Comparison of ENCODE assay signal across 22 mouse cellular contexts in the genomic region with DNA sequence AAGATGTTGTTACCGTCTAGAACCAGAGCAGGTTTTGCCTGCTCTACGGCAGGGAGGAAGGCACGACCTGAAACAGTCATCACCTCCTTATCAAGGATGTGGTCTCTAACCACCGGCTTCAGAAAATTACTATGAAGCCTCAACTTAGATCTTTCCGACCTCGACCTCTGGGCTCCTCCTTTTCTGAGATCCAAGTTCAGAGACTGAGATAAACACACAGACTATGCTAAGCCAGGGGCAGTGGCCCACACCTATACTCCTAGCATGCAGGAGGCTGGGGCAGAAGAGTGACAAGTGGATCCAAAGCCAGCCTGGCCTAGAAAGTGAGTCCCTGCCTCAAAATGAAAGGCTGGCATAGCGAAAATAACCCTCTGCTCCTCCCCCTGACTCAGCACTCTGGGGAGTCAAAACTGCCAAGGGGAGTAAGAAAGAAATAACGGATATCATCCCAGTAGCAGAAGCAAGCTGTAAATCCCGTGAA. TPM values are rescaled to one million over a fixed set of nuclear protein-coding genes. Genes with fewer than 3 reads are reported as not detected.
A peak's percentile ranks its signal among the peaks of the same experiment; 100 is the strongest.
DNase-seq lines count a peak whose midpoint lies in the region; ATAC-seq and TF ChIP-seq lines count a peak whose summit lies in the region.
"Had no signal": no experiment of that assay in that cellular context is flagged by ENCODE, and none has a peak within 500 bp of the region (broad histone marks: within the 10 kb centered on the region; RNA-seq: fewer than 3 reads in every experiment).

No protein-coding gene starts in this region.

- WGBS in liver, embryonic 14.5 days (ENCODE audit: insufficient replicate concordance), result 27% methylated on average over 9 of the region's 9 CpGs
- WGBS in hindbrain, postnatal 0 days, result 87% methylated on average over 9 of the region's 9 CpGs
- WGBS in midbrain, embryonic 13.5 days, result 86% methylated on average over 9 of the region's 9 CpGs

- H3K27me3 ChIP-seq in liver, embryonic 14.5 days (ENCODE audit: control insufficient read depth, insufficient read depth, low read length), result no peaks in the 10 kb centered on the region
- no peaks in the 10 kb centered on the region for H3K27me3 ChIP-seq in hindbrain, postnatal 0 days (ENCODE audit: insufficient read depth, low read length)
- H3K27me3 ChIP-seq in midbrain, embryonic 13.5 days, result no peaks in the 10 kb centered on the region
- H3K27me3 ChIP-seq: embryonic facial prominence, embryonic 13.5 days; heart, embryonic 15.5 days; intestine, embryonic 15.5 days; lung, embryonic 15.5 days; midbrain, embryonic 15.5 days; neural tube, embryonic 15.5 days had no signal

- 0 out of 2 replicates have a peak overlapping the region, but pooled peaks have one; percentile 8 for H3K4me2 ChIP-seq in liver, embryonic 14.5 days (ENCODE audit: low read depth)
- no peak overlapping the region for H3K4me2 ChIP-seq in hindbrain, postnatal 0 days (ENCODE audit: low read depth, low read length)
- no peak overlapping the region for H3K4me2 ChIP-seq in midbrain, embryonic 13.5 days (replicated peaks)
- H3K4me2 ChIP-seq: embryonic facial prominence, embryonic 13.5 days; heart, embryonic 15.5 days; intestine, embryonic 15.5 days; lung, embryonic 15.5 days; midbrain, embryonic 15.5 days; neural tube, embryonic 15.5 days had no signal

- DNase-seq in heart, adult 11 months, result peak; percentile 71
- DNase-seq in heart, postnatal 14 days, result no peak
- peak; percentile 53 for DNase-seq in MEL-GATA-1-ER (ENCODE audit: extremely low read depth, low read depth)
- DNase-seq in liver, embryonic 14.5 days (ENCODE audit: low read depth in 3 of 3, low spot score in 3 of 3), result no peak
- peak; percentile 58 to 79 for DNase-seq in thymus, adult 18-20 months
- no peak for DNase-seq in hindbrain, postnatal 0 days (ENCODE audit: low spot score)
- DNase-seq in embryo, embryonic 9.5 days (ENCODE audit: extremely low spot score), result no peak
- DNase-seq: cerebellum, adult 18-20 months; gastrocnemius, postnatal 14 days; right cerebral cortex, postnatal 14 days had no signal

- H3K4me1 ChIP-seq in liver, embryonic 14.5 days (replicated peaks; ENCODE audit: control insufficient read depth in 2 of 2, insufficient read depth in 2 of 2, low read length in 1 of 2), result peaks cover 0 to 3% of the 10 kb centered on the region in 2 experiments; a peak in 1 of 4 replicates
- H3K4me1 ChIP-seq in hindbrain, postnatal 0 days (ENCODE audit: insufficient read depth, low read length), result no peaks in the 10 kb centered on the region
- H3K4me1 ChIP-seq in midbrain, embryonic 13.5 days (replicated peaks), result no peaks in the 10 kb centered on the region
- H3K4me1 ChIP-seq: embryonic facial prominence, embryonic 13.5 days; heart, embryonic 15.5 days; intestine, embryonic 15.5 days; lung, embryonic 15.5 days; midbrain, embryonic 15.5 days; neural tube, embryonic 15.5 days had no signal

- H3K4me3 ChIP-seq in liver, embryonic 14.5 days (ENCODE audit: insufficient read depth in 1 of 2, low read depth in 2 of 2, low read length in 2 of 2), result no peak overlapping the region
- no peak overlapping the region for H3K4me3 ChIP-seq in hindbrain, postnatal 0 days (ENCODE audit: low read length)
- no peak overlapping the region for H3K4me3 ChIP-seq in midbrain, embryonic 13.5 days (replicated peaks)
- H3K4me3 ChIP-seq: embryonic facial prominence, embryonic 13.5 days; heart, embryonic 15.5 days; intestine, embryonic 15.5 days; limb, embryonic 10.5 days; lung, embryonic 15.5 days; midbrain, embryonic 15.5 days; neural tube, embryonic 15.5 days had no signal

- TF ChIP-seq CTCF in liver, embryonic 14.5 days (IDR thresholded peaks at IDR 0.05; ENCODE audit: low read depth), result no peak
- TF ChIP-seq CTCF in hindbrain, postnatal 0 days (IDR thresholded peaks at IDR 0.05; ENCODE audit: low read depth), result no peak

- intact Hi-C loops in heart, postnatal 14 days (cut with DNase I), result no loop called here

- H3K9me3 ChIP-seq in liver, embryonic 14.5 days (ENCODE audit: control insufficient read depth, low read length), result no peaks in the 10 kb centered on the region
- H3K9me3 ChIP-seq in hindbrain, postnatal 0 days (ENCODE audit: low read length), result no peaks in the 10 kb centered on the region
- no peaks in the 10 kb centered on the region for H3K9me3 ChIP-seq in midbrain, embryonic 13.5 days
- H3K9me3 ChIP-seq: embryonic facial prominence, embryonic 13.5 days; heart, embryonic 15.5 days; intestine, embryonic 15.5 days; limb, embryonic 10.5 days; lung, embryonic 15.5 days; midbrain, embryonic 15.5 days; neural tube, embryonic 15.5 days had no signal

- no peak for ATAC-seq in liver, embryonic 14.5 days (ENCODE audit: insufficient read depth)
- ATAC-seq in hindbrain, postnatal 0 days, result no peak
- ATAC-seq in midbrain, embryonic 13.5 days, result no peak
- ATAC-seq: forebrain, embryonic 14.5 days; intestine, embryonic 15.5 days; midbrain, embryonic 15.5 days had no signal

- no peak for TF ChIP-seq EP300 in liver, embryonic 14.5 days (IDR thresholded peaks at IDR 0.05; ENCODE audit: low read depth)

- no peak overlapping the region for H3K9ac ChIP-seq in liver, embryonic 14.5 days (replicated peaks)
- H3K9ac ChIP-seq in hindbrain, postnatal 0 days (replicated peaks; ENCODE audit: low read length), result no peak overlapping the region
- H3K9ac ChIP-seq in midbrain, embryonic 13.5 days (replicated peaks), result no peak overlapping the region
- H3K9ac ChIP-seq: embryonic facial prominence, embryonic 13.5 days; heart, embryonic 15.5 days; intestine, embryonic 15.5 days; lung, embryonic 15.5 days; midbrain, embryonic 15.5 days; neural tube, embryonic 15.5 days had no signal

- H3K36me3 ChIP-seq in liver, embryonic 14.5 days (replicated peaks; ENCODE audit: control insufficient read depth, insufficient read depth, low read depth), result no peaks in the 10 kb centered on the region
- no peaks in the 10 kb centered on the region for H3K36me3 ChIP-seq in hindbrain, postnatal 0 days (ENCODE audit: insufficient read depth, low read length)
- H3K36me3 ChIP-seq in midbrain, embryonic 13.5 days, result no peaks in the 10 kb centered on the region
- H3K36me3 ChIP-seq: embryonic facial prominence, embryonic 13.5 days; heart, embryonic 15.5 days; intestine, embryonic 15.5 days; limb, embryonic 10.5 days; lung, embryonic 15.5 days; midbrain, embryonic 15.5 days; neural tube, embryonic 15.5 days had no signal

- no peak overlapping the region for H3K27ac ChIP-seq in liver, embryonic 14.5 days
- H3K27ac ChIP-seq in hindbrain, postnatal 0 days, result no peak overlapping the region
- H3K27ac ChIP-seq in midbrain, embryonic 13.5 days, result no peak overlapping the region
- H3K27ac ChIP-seq: embryonic facial prominence, embryonic 13.5 days; heart, embryonic 15.5 days; intestine, embryonic 15.5 days; limb, embryonic 10.5 days; lung, embryonic 15.5 days; midbrain, embryonic 15.5 days; neural tube, embryonic 15.5 days had no signal

RNA-seq across cellular contexts. Expression of a gene that starts 9.2 kb away (rescaled TPM):
- under 1 TPM in 1 of 2 experiments, not detected in 1; 0.29 TPM for total RNA-seq in heart, postnatal 14 days (2021)
- not detected in 2 replicates for polyA plus RNA-seq in liver, embryonic 14.5 days (2012; rRNA removed)
- not detected in 2 replicates for polyA plus RNA-seq in liver, embryonic 14.5 days (2014; fragmentation: Nextera tagmentation; extraction: Ambion mirVana)
- not detected in 2 replicates for total RNA-seq in hindbrain, postnatal 0 days (2014; rRNA removed)
- polyA plus RNA-seq in hindbrain, postnatal 0 days (2015; fragmentation: Nextera tagmentation; extraction: Ambion mirVana), result not detected in 2 replicates
- polyA plus RNA-seq in midbrain, embryonic 13.5 days (2015; fragmentation: Nextera tagmentation; extraction: Ambion mirVana), result not detected in 2 replicates
- total RNA-seq: adrenal gland, postnatal 4 days; gastrocnemius, postnatal 14 days; layer of hippocampus, adult 8-10 months had no signal
- polyA plus RNA-seq: embryonic facial prominence, embryonic 13.5 days; forebrain, embryonic 14.5 days; heart, embryonic 15.5 days; intestine, embryonic 15.5 days; limb, embryonic 10.5 days; midbrain, embryonic 15.5 days had no signal

RNA-seq across cellular contexts. Expression of a gene that starts 12.8 kb away (rescaled TPM):
- under 1 TPM in 1 of 2 experiments, not detected in 1; 0.49 TPM for total RNA-seq in heart, postnatal 14 days (2021)
- 1.2 and 1.7 TPM in 2 replicates for polyA plus RNA-seq in liver, embryonic 14.5 days (2012; rRNA removed)
- polyA plus RNA-seq in liver, embryonic 14.5 days (2014; fragmentation: Nextera tagmentation; extraction: Ambion mirVana), result 8.9 and 10.0 TPM in 2 replicates
- 0.07 and 0.31 TPM in 2 replicates for total RNA-seq in hindbrain, postnatal 0 days (2014; rRNA removed)
- polyA plus RNA-seq in hindbrain, postnatal 0 days (2015; fragmentation: Nextera tagmentation; extraction: Ambion mirVana), result 0.60 and 1.3 TPM in 2 replicates
- 0.79 and 1.5 TPM in 2 replicates for polyA plus RNA-seq in midbrain, embryonic 13.5 days (2015; fragmentation: Nextera tagmentation; extraction: Ambion mirVana)
- total RNA-seq: layer of hippocampus, adult 8-10 months had no signal

RNA-seq across cellular contexts. Expression of a gene that starts 47.5 kb away (rescaled TPM):
- not detected for total RNA-seq in heart, postnatal 14 days (2021)
- polyA plus RNA-seq in liver, embryonic 14.5 days (2012; rRNA removed), result not detected in 2 replicates
- not detected in 2 replicates for polyA plus RNA-seq in liver, embryonic 14.5 days (2014; fragmentation: Nextera tagmentation; extraction: Ambion mirVana)
- 3.5 and 5.0 TPM in 2 replicates for total RNA-seq in hindbrain, postnatal 0 days (2014; rRNA removed)
- 4.6 and 5.7 TPM in 2 replicates for polyA plus RNA-seq in hindbrain, postnatal 0 days (2015; fragmentation: Nextera tagmentation; extraction: Ambion mirVana)
- polyA plus RNA-seq in midbrain, embryonic 13.5 days (2015; fragmentation: Nextera tagmentation; extraction: Ambion mirVana), result 5.9 and 6.8 TPM in 2 replicates
- total RNA-seq: gastrocnemius, postnatal 14 days had no signal
- polyA plus RNA-seq: testis, adult 2 months had no signal

RNA-seq across cellular contexts. Expression of a gene that starts 53.8 kb away (rescaled TPM):
- not detected for total RNA-seq in heart, postnatal 14 days (2021)
- 0.02 TPM in 1 of 2 replicates, not detected in the other for polyA plus RNA-seq in liver, embryonic 14.5 days (2012; rRNA removed)
- not detected in 2 replicates for polyA plus RNA-seq in liver, embryonic 14.5 days (2014; fragmentation: Nextera tagmentation; extraction: Ambion mirVana)
- 5.2 and 5.4 TPM in 2 replicates for total RNA-seq in hindbrain, postnatal 0 days (2014; rRNA removed)
- 7.3 and 8.0 TPM in 2 replicates for polyA plus RNA-seq in hindbrain, postnatal 0 days (2015; fragmentation: Nextera tagmentation; extraction: Ambion mirVana)
- 2.3 and 2.4 TPM in 2 replicates for polyA plus RNA-seq in midbrain, embryonic 13.5 days (2015; fragmentation: Nextera tagmentation; extraction: Ambion mirVana)
- total RNA-seq: gastrocnemius, postnatal 14 days; layer of hippocampus, adult 8-10 months had no signal
- polyA plus RNA-seq: lung, embryonic 15.5 days; testis, adult 2 months had no signal

Comparison
In these comparisons a context has a peak if more than half of its experiments do, and no peak if none do; other contexts are left out.
1. DNase-seq: peak in heart, adult 11 months (single experiment), MEL-GATA-1-ER (single experiment) and thymus, adult 18-20 months (2 of 2); none in heart, postnatal 14 days (0 of 2), liver, embryonic 14.5 days (0 of 3), hindbrain, postnatal 0 days (single experiment) and embryo, embryonic 9.5 days (single experiment).